Mouse (Mus musculus): ENCODE data around the gene Nfatc2ip. TPM values are rescaled to one million over a fixed set of nuclear protein-coding genes. Genes with fewer than 3 reads are reported as not detected.
A peak's percentile ranks its signal among the peaks of the same experiment; 100 is the strongest.

Nfatc2ip gene
- polyA plus RNA-seq, 1 experiment = 6.4 TPM

DNA sequence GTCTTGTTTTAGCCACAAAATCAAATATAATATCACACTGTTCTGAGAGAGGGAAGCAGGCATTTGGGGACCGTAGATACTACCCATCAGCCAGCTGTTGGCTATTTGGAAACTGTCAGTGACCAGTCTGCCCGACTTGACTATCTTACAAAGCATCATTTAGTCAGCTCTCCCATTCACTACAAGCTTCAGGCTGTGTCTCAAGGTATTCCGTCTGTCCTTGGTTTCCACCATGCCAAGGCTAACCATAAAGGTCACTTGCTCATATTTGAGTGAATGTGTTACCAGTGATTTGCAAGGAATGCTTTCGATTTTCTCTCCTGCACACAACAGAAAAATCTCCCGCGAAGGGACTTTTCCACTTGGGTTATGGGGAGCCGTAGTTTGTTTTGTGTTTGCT, 38.2 kb upstream of the Nfatc2ip start:
- TF ChIP-seq POLR2A (IDR thresholded peaks at IDR 0.05; ENCODE audit: borderline replicate concordance, insufficient read depth, low read length) (no peak), CTCF (IDR thresholded peaks at IDR 0.05; ENCODE audit: borderline replicate concordance, insufficient read depth, low read depth, low read length) (no peak)
- no peak for DNase-seq
- no peak overlapping the region for H3K4me3 ChIP-seq (replicated peaks; ENCODE audit: insufficient read depth, low read depth, low read length)
- no peak overlapping the region for H3K27ac ChIP-seq (ENCODE audit: insufficient read depth, low read length)
- H3K27me3 ChIP-seq (ENCODE audit: control insufficient read depth, insufficient read depth, low read length) = no peaks in the 10 kb centered on the region
- 92% methylated on average over 7 of the region's 7 CpGs for WGBS
- H3K4me1 ChIP-seq (ENCODE audit: control insufficient read depth, insufficient read depth, low read length) = peaks cover 7% of the 10 kb centered on the region

DNA sequence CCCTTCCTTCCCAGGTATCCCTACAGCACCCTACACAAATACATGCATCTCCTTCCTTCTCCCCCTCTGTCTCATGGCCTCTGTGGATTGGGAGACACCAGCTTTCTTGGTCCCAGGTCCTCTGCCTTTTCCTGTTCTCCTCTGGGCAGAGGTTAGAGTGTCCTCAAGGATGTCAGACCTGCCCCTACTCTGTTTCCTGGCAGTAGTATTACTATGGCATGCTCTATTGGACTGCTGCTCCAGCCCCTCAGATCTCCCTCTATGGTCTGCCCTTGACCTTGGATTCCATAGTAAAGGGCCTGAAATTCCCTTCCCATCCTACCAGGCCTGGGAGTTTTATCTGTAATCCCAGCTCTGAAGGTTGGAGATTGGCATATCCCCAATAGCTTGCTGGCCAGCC, 33.6 kb upstream of the Nfatc2ip start:
- Histone ChIP-seq H3K4me3 (replicated peaks; ENCODE audit: insufficient read depth, low read depth, low read length) (no peak overlapping the region), H3K27ac (ENCODE audit: insufficient read depth, low read length) (peak overlapping the region; percentile 44; the same call in 1 of the 2 replicates), H3K4me1 (ENCODE audit: control insufficient read depth, insufficient read depth, low read length) (peaks cover 9% of the 10 kb centered on the region; the same call in 1 of the 2 replicates), H3K27me3 (ENCODE audit: control insufficient read depth, insufficient read depth, low read length) (no peaks in the 10 kb centered on the region)
- TF ChIP-seq CTCF (IDR thresholded peaks at IDR 0.05; ENCODE audit: borderline replicate concordance, insufficient read depth, low read depth, low read length) (no peak), POLR2A (IDR thresholded peaks at IDR 0.05; ENCODE audit: borderline replicate concordance, insufficient read depth, low read length) (no peak)
- DNase-seq = no peak

DNA sequence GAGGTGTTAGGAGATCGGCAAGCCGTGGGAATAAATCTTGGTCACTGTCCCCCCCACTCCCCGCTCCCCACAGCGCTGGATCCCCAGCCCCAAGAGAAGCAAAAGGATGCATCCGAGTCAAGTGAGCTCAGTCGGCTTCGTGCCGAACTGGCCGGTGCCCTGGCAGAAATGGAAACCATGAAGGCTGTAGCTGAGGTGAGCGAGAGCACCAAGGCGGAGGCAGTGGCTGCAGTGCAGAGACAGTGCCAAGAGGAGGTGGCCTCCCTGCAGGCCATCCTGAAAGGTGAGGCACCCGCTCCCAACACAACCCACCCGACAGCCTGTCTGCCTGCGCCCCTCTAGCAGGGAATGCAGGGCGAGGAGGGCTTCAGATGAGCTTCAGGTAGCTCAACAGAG, 33.0 kb upstream of the Nfatc2ip start:
- 10% methylated on average over 15 of the region's 15 CpGs for WGBS
- no peak for TF ChIP-seq POLR2A (IDR thresholded peaks at IDR 0.05; ENCODE audit: borderline replicate concordance, insufficient read depth, low read length)
- TF ChIP-seq CTCF (IDR thresholded peaks at IDR 0.05; ENCODE audit: borderline replicate concordance, insufficient read depth, low read depth, low read length) = no peak
- no peak for DNase-seq
- H3K4me3 ChIP-seq (replicated peaks; ENCODE audit: insufficient read depth, low read depth, low read length) = peak overlapping the region; percentile 82
- H3K27ac ChIP-seq (ENCODE audit: insufficient read depth, low read length) = peak overlapping the region; percentile 15; the same call in 1 of the 2 replicates
- peaks cover 9% of the 10 kb centered on the region; the same call in 1 of the 2 replicates for H3K4me1 ChIP-seq (ENCODE audit: control insufficient read depth, insufficient read depth, low read length)
- no peaks in the 10 kb centered on the region for H3K27me3 ChIP-seq (ENCODE audit: control insufficient read depth, insufficient read depth, low read length)

DNA sequence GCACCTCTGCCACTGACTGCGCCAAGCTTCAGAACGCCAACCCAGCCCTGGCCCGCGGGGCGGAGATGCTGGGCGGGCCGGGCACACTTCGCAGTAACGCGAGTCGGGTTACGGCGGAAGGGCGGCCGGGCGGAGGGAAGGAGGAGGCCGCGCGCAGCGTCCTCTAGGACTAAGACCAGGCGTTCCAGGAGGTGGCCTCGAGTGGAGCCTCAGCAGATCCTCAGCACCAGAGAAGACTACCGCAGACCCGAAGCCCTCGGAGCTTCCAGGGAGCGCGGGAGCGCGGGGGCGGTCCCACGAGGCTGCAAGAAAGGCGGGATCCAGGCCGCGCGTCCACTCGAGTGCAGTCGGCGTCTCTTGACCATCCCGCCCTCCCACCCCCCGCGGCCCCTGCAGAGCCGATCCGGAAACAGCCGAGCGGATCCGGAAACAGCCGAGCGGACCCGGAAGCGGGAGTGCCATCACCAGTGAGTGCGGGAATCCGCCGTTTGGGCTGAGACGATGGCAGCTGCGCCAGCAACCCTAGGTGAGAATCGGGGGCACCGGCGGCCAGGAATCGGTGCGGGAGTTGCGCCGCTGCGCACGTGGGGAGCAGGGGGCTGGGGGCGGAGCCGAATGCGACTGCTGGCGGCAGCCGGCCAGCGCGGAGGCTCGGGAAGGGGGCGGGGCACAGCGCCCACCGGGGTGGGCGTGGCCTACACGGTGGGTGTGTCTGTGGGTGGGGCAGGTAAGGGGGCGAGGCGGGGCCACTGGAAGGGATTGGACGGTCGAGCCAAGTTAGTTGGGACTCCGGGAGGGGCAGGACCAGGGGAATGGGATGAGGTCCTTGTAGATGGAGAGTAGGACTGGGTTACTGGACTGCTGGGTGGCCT, 32.3 kb upstream of the Nfatc2ip start, which contains the start of gene Rabep2:
Gene Rabep2, plus strand, starts transcription at position 129 of the 872 bp plus-strand sequence.
- H3K4me1 ChIP-seq (ENCODE audit: control insufficient read depth, insufficient read depth, low read length) = peaks cover 9% of the 10 kb centered on the region; the same call in 1 of the 2 replicates
- peak; percentile 95 to 99 for DNase-seq
- peak within 1 kb of the TSS; percentile 82 for H3K4me3 ChIP-seq (replicated peaks; ENCODE audit: insufficient read depth, low read depth, low read length)
- no peaks in the 10 kb centered on the region for H3K27me3 ChIP-seq (ENCODE audit: control insufficient read depth, insufficient read depth, low read length)
- WGBS = under 1% methylated on average over 82 of the region's 82 CpGs
- TF ChIP-seq POLR2A (IDR thresholded peaks at IDR 0.05; ENCODE audit: borderline replicate concordance, insufficient read depth, low read length) (peak; percentile 48; the same call in 1 of the 2 replicates), CTCF (IDR thresholded peaks at IDR 0.05; ENCODE audit: borderline replicate concordance, insufficient read depth, low read depth, low read length) (no peak)
- H3K27ac ChIP-seq (ENCODE audit: insufficient read depth, low read length) = peak within 1 kb of the TSS; percentile 89

DNA sequence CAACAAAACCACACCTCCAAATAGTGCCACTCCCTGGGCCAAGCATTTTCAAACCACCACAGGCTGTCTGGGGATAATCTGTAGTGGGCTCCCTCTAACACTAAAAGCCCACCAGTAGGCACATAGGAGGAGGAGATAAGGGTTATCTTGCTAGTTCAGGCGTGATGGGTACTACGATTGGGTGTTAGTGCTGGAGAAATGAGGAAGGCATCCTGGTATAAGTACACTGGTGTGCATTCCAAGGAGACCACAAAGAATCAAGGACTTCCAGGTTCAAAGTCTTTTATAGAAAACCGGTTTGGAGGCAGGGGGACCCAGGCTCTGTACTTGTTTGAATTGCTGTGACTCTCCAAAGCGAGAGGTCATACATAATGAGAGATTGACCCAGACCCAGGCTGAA, 31.6 kb upstream of the Nfatc2ip start:
- no peak for DNase-seq
- TF ChIP-seq POLR2A (IDR thresholded peaks at IDR 0.05; ENCODE audit: borderline replicate concordance, insufficient read depth, low read length) = no peak
- TF ChIP-seq CTCF (IDR thresholded peaks at IDR 0.05; ENCODE audit: borderline replicate concordance, insufficient read depth, low read depth, low read length) = no peak
- Histone ChIP-seq H3K4me3 (replicated peaks; ENCODE audit: insufficient read depth, low read depth, low read length) (peak overlapping the region; percentile 82), H3K27ac (ENCODE audit: insufficient read depth, low read length) (peak overlapping the region; percentile 89), H3K27me3 (ENCODE audit: control insufficient read depth, insufficient read depth, low read length) (no peaks in the 10 kb centered on the region), H3K4me1 (ENCODE audit: control insufficient read depth, insufficient read depth, low read length) (peaks cover 9% of the 10 kb centered on the region; the same call in 1 of the 2 replicates)
- WGBS = 26% methylated on average over 4 of the region's 4 CpGs

DNA sequence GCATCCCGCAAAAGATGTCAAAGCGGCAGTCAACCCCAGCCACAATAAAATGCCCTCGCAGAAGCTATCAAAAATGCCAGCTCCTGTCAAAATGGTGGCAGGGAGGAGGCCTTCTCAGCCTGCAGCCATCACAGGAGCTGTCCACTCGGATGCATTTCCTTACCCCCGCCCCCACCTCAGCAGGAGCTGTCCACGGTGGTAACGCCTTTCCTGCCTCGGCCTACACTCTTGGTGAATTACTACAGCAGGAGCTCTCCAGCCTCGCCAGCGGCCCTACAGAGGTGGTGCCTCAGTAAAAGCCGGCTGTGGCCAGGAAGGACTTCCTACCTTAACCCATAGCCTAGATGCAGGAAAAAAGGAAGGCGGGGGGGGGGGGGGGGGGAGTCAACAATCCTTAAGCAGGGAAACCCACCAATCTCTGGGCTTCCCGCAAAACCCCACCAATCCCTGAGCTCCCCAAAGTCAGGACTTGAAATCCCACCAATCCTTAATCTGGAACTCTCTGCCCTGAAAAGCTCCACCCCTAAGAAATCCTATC, 30.9 kb upstream of the Nfatc2ip start:
- Histone ChIP-seq H3K27me3 (ENCODE audit: control insufficient read depth, insufficient read depth, low read length) (no peaks in the 10 kb centered on the region), H3K27ac (ENCODE audit: insufficient read depth, low read length) (no peak overlapping the region), H3K4me3 (replicated peaks; ENCODE audit: insufficient read depth, low read depth, low read length) (no peak overlapping the region), H3K4me1 (ENCODE audit: control insufficient read depth, insufficient read depth, low read length) (peaks cover 9% of the 10 kb centered on the region; the same call in 1 of the 2 replicates)
- DNase-seq = no peak
- TF ChIP-seq POLR2A (IDR thresholded peaks at IDR 0.05; ENCODE audit: borderline replicate concordance, insufficient read depth, low read length) (no peak), CTCF (IDR thresholded peaks at IDR 0.05; ENCODE audit: borderline replicate concordance, insufficient read depth, low read depth, low read length) (no peak)
- WGBS = 70% methylated on average over 12 of the region's 13 CpGs

DNA sequence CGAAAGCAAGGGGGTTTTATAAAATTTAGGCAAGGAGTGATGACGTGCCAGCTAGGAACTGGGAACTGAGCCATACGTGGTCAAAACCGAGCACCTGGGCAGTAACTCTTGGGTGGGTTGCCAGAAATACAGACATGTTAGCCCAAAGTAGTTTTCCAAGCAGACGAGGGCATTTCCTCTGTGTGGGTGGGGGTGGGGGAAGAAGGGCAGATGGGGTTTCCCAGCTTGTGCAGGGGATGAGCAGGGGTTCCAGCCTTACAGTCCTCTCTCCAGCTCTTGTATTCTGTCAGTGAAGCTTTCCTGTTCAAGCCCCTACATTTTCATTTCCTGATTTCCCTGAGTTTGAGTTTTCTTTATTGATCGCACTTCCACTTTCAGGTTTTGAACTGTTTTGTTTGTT, 27.6 kb upstream of the Nfatc2ip start:
- 59% methylated on average over 6 of the region's 6 CpGs for WGBS
- no peak for TF ChIP-seq CTCF (IDR thresholded peaks at IDR 0.05; ENCODE audit: borderline replicate concordance, insufficient read depth, low read depth, low read length)
- no peak for TF ChIP-seq POLR2A (IDR thresholded peaks at IDR 0.05; ENCODE audit: borderline replicate concordance, insufficient read depth, low read length)

More for the DNA sequence above, 27.6 kb upstream of the Nfatc2ip start:
- DNase-seq = no peak
- no peak overlapping the region for H3K27ac ChIP-seq (ENCODE audit: insufficient read depth, low read length)
- no peaks in the 10 kb centered on the region for H3K27me3 ChIP-seq (ENCODE audit: control insufficient read depth, insufficient read depth, low read length)
- H3K4me3 ChIP-seq (replicated peaks; ENCODE audit: insufficient read depth, low read depth, low read length) = no peak overlapping the region
- no peaks in the 10 kb centered on the region; the same call in 1 of the 2 replicates for H3K4me1 ChIP-seq (ENCODE audit: control insufficient read depth, insufficient read depth, low read length)

Measured in cerebellum, adult 2 months (tissue).